24 mouse cellular contexts compared by ENCODE assay signal in genomic region chr3:143786889-143787288, GRCm38 (mm10).
"Had no signal": no experiment of that assay in that cellular context is flagged by ENCODE, and none has a peak within 500 bp of the region (broad histone marks: within the 10 kb centered on the region; RNA-seq: fewer than 3 reads in every experiment).

No protein-coding gene starts in this region.

- H3K4me1 ChIP-seq: liver, embryonic 13.5 days; liver, embryonic 15.5 days; megakaryocyte, embryonic 14.5 days; stomach, embryonic 15.5 days had no signal

- H3K27me3 ChIP-seq: liver, embryonic 13.5 days; liver, embryonic 15.5 days; lung, embryonic 15.5 days; megakaryocyte, embryonic 14.5 days; midbrain, embryonic 12.5 days; neural tube, embryonic 13.5 days; neural tube, embryonic 15.5 days; stomach, embryonic 15.5 days had no signal

- H3K4me2 ChIP-seq: liver, embryonic 13.5 days; liver, embryonic 15.5 days; lung, embryonic 15.5 days; midbrain, embryonic 12.5 days; neural tube, embryonic 13.5 days; neural tube, embryonic 15.5 days; stomach, embryonic 15.5 days had no signal

- H3K9me3 ChIP-seq: liver, embryonic 13.5 days; liver, embryonic 15.5 days; lung, embryonic 15.5 days; midbrain, embryonic 12.5 days; neural tube, embryonic 13.5 days; neural tube, embryonic 15.5 days; stomach, embryonic 15.5 days had no signal

- ATAC-seq: liver, postnatal 0 days; lung, postnatal 0 days; midbrain, embryonic 16.5 days had no signal

- H3K4me3 ChIP-seq: liver, embryonic 13.5 days; liver, embryonic 15.5 days; lung, embryonic 15.5 days; megakaryocyte, embryonic 14.5 days; midbrain, embryonic 12.5 days; myocyte; neural tube, embryonic 13.5 days; neural tube, embryonic 15.5 days; stomach, embryonic 15.5 days had no signal

- H3K27ac ChIP-seq: liver, embryonic 13.5 days; liver, embryonic 15.5 days; lung, embryonic 15.5 days; macrophage; midbrain, embryonic 12.5 days; neural tube, embryonic 13.5 days; neural tube, embryonic 15.5 days; stomach, embryonic 15.5 days; stomach, postnatal 0 days had no signal

- H3K36me3 ChIP-seq: liver, embryonic 13.5 days; liver, embryonic 15.5 days; lung, embryonic 15.5 days; midbrain, embryonic 12.5 days; neural tube, embryonic 13.5 days; neural tube, embryonic 15.5 days; stomach, embryonic 15.5 days had no signal

- H3K9ac ChIP-seq: liver, embryonic 13.5 days; liver, embryonic 15.5 days; liver, postnatal 0 days; lung, embryonic 15.5 days; midbrain, embryonic 12.5 days; neural tube, embryonic 13.5 days; neural tube, embryonic 15.5 days; stomach, embryonic 15.5 days had no signal

- DNase-seq: liver, embryonic 13.5 days; liver, postnatal 0 days; lung, adult 2 months; lung, postnatal 14 days; lung, postnatal 36 days; midbrain, embryonic 14.5 days; retina, postnatal 1 day; right cerebral cortex, adult 18-20 months; right cerebral cortex, postnatal 25 days; thymus, adult 18-20 months; thymus, postnatal 14 days; thymus, postnatal 36 days had no signal
